Mouse (Mus musculus): ENCODE results near the gene Olfr160. TPM values are rescaled to one million over a fixed set of nuclear protein-coding genes. Genes with fewer than 3 reads are reported as not detected.

Gene Olfr160
- polyA plus RNA-seq, 1 experiment from 2014 or later, result not detected

GRCm38 (mm10) chr9:37659413-37659812 is 56.6 kb downstream of the Olfr160 start:
- no peak overlapping the region for H3K9ac ChIP-seq (replicated peaks; ENCODE audit: low read depth, low read length)
- WGBS, result 83% methylated on average over 6 of the region's 6 CpGs
- no peaks in the 10 kb centered on the region for H3K9me3 ChIP-seq (ENCODE audit: control insufficient read depth, low read length)
- no peaks in the 10 kb centered on the region for H3K36me3 ChIP-seq (ENCODE audit: control insufficient read depth, insufficient read depth)
- peaks cover 15% of the 10 kb centered on the region for H3K4me1 ChIP-seq (replicated peaks; ENCODE audit: control insufficient read depth, insufficient read depth, low read length)
- H3K4me3 ChIP-seq (replicated peaks; ENCODE audit: low read length), result no peak overlapping the region
- H3K27me3 ChIP-seq (replicated peaks; ENCODE audit: control insufficient read depth, insufficient read depth, low read length), result 0 out of 2 replicates have a peak, but pooled peaks cover 2% of the 10 kb centered on the region
- H3K27ac ChIP-seq (ENCODE audit: low read length), result no peak overlapping the region
- no peak overlapping the region for H3K4me2 ChIP-seq (ENCODE audit: low read length)
- ATAC-seq, result no peak

Other genes with a start within 250 kb of the Olfr160 start
- gene Msantd2, start 226.9 kb downstream of the Olfr160 start, polyA plus RNA-seq (2015; fragmentation: Nextera tagmentation; extraction: Ambion mirVana), result 34.0 and 34.8 TPM in 2 replicates
- gene Esam, start 188.2 kb downstream of the Olfr160 start, polyA plus RNA-seq (2015; fragmentation: Nextera tagmentation; extraction: Ambion mirVana), result 42.4 and 44.6 TPM in 2 replicates
- 0.86 and 0.89 TPM in 2 replicates for gene Vsig2, start 177.0 kb downstream of the Olfr160 start, polyA plus RNA-seq (2015; fragmentation: Nextera tagmentation; extraction: Ambion mirVana)
- 19.0 and 25.9 TPM in 2 replicates for gene Nrgn, start 163.3 kb downstream of the Olfr160 start, polyA plus RNA-seq (2015; fragmentation: Nextera tagmentation; extraction: Ambion mirVana)
- gene Siae, start 160.6 kb downstream of the Olfr160 start, polyA plus RNA-seq (2015; fragmentation: Nextera tagmentation; extraction: Ambion mirVana), result 9.2 and 9.4 TPM in 2 replicates
- gene Spa17, start 102.5 kb downstream of the Olfr160 start, polyA plus RNA-seq (2015; fragmentation: Nextera tagmentation; extraction: Ambion mirVana), result 6.1 and 6.9 TPM in 2 replicates
- 79.2 and 80.7 TPM in 2 replicates for gene Tbrg1, start 58.9 kb downstream of the Olfr160 start, polyA plus RNA-seq (2015; fragmentation: Nextera tagmentation; extraction: Ambion mirVana)
- gene Panx3, start 47.0 kb downstream of the Olfr160 start, polyA plus RNA-seq (2015; fragmentation: Nextera tagmentation; extraction: Ambion mirVana), result 0.96 TPM in 1 of 2 replicates, not detected in the other
- not detected in 2 replicates for gene Olfr874, start 28.9 kb upstream of the Olfr160 start, polyA plus RNA-seq (2015; fragmentation: Nextera tagmentation; extraction: Ambion mirVana)
- not detected in 2 replicates for gene Olfr875, start 55.6 kb upstream of the Olfr160 start, polyA plus RNA-seq (2015; fragmentation: Nextera tagmentation; extraction: Ambion mirVana)
- not detected in 2 replicates for gene Olfr876, start 86.8 kb upstream of the Olfr160 start, polyA plus RNA-seq (2015; fragmentation: Nextera tagmentation; extraction: Ambion mirVana)
- not detected in 2 replicates for gene Olfr877, start 138.0 kb upstream of the Olfr160 start, polyA plus RNA-seq (2015; fragmentation: Nextera tagmentation; extraction: Ambion mirVana)
- gene Olfr145, start 180.5 kb upstream of the Olfr160 start, polyA plus RNA-seq (2015; fragmentation: Nextera tagmentation; extraction: Ambion mirVana), result not detected in 2 replicates
- not detected in 2 replicates for gene Olfr878, start 201.6 kb upstream of the Olfr160 start, polyA plus RNA-seq (2015; fragmentation: Nextera tagmentation; extraction: Ambion mirVana)

Data from forebrain, embryonic 16.5 days (tissue).